Mouse (Mus musculus): Measurements from ENCODE around the gene Btbd1.

DNA sequence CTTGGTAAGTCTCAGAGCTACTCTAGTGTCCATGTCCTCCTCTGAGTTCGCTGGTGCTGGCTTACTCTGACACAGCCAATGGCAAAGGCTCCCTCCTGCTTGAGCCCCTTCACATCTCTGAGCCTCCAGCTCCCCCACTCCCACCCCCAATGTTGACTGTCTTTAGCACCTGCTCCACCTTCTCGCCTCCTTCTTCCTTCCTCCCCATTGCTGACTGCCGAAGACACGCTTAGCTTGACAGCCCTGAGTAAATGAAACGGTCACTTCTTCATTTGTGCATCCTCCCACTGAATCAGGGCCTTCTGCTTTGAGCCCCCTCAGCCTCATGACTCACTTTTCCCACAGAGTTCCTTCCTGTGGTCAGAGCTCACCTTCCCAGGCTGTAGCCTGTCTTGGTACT is 31.8 kb upstream of the Btbd1 start:
- TF ChIP-seq CTCF (IDR thresholded peaks at IDR 0.05; ENCODE audit: borderline replicate concordance, insufficient read depth, low read depth, low read length) = no peak
- TF ChIP-seq POLR2A (IDR thresholded peaks at IDR 0.05; ENCODE audit: borderline replicate concordance, insufficient read depth, low read length) = no peak
